Mouse (Mus musculus) midbrain, postnatal 0 days (tissue): ENCODE data around the gene Yipf6. TPM values are rescaled to one million over a fixed set of nuclear protein-coding genes. Genes with fewer than 3 reads are reported as not detected.
A peak's percentile ranks its signal among the peaks of the same experiment; 100 is the strongest.

Experiments
- ATAC-seq: fragments of 200-750 bp; cut with Nextera tagmentation; 2 replicates; pipeline ENCODE4 v1.8.0; 2017; ENCODE audit warnings: moderate number of reproducible peaks, mild to moderate bottlenecking, moderate TSS enrichment, moderate library complexity; ENCODE audit not compliant: low FRiP score
- DNase-seq: peaks from one replicate; pipeline ENCODE4 v3.0.0-alpha.2; 2015; ENCODE audit warnings: low spot score
- H3K27ac ChIP-seq: fragments of 300-500 bp; sonication (generic); 2 replicates; pipeline ENCODE4 v1.5.1; 2014; ENCODE audit warnings: low read depth, mild to moderate bottlenecking, low read length, mixed read lengths
- H3K27me3 ChIP-seq: fragments of 300-500 bp; sonication (generic); 2 replicates; pipeline ENCODE4 v1.6.1; 2014; ENCODE audit warnings: low read length, control low read depth, mixed read lengths; ENCODE audit not compliant: insufficient read depth
- H3K36me3 ChIP-seq: fragments of 300-500 bp; sonication (generic); 2 replicates; pipeline ENCODE4 v1.6.1; 2014; ENCODE audit warnings: low read length, control low read depth, mixed read lengths; ENCODE audit not compliant: insufficient read depth
- H3K4me1 ChIP-seq: fragments of 300-500 bp; sonication (generic); 2 replicates; pipeline ENCODE4 v1.6.1; 2014; ENCODE audit warnings: mild to moderate bottlenecking, control low read depth, antibody characterized with exemption, low read length, mixed read lengths; ENCODE audit not compliant: insufficient read depth
- H3K4me2 ChIP-seq: fragments of 300-500 bp; sonication (generic); 2 replicates; pipeline ENCODE4 v1.6.1; 2014; ENCODE audit warnings: low read depth, mild to moderate bottlenecking, low read length, mixed read lengths; ENCODE audit not compliant: poor library complexity, severe bottlenecking
- H3K4me3 ChIP-seq: fragments of 300-500 bp; sonication (generic); 2 replicates; pipeline ENCODE4 v1.5.1; 2014; ENCODE audit warnings: low read depth, mild to moderate bottlenecking, low read length, moderate library complexity
- H3K9ac ChIP-seq: fragments of 300-500 bp; sonication (generic); replicated peaks from 2 replicates; pipeline ENCODE4 v1.6.1; 2014; ENCODE audit warnings: mild to moderate bottlenecking, low read length, moderate library complexity, mixed read lengths; ENCODE audit not compliant: poor library complexity, severe bottlenecking
- H3K9me3 ChIP-seq: fragments of 300-500 bp; sonication (generic); 2 replicates; pipeline ENCODE4 v1.6.1; 2016; ENCODE audit warnings: low read length, control low read depth
- CTCF ChIP-seq: IDR thresholded peaks from 2 replicates; pipeline ENCODE4 v1.5.1; 2016; ENCODE audit warnings: antibody characterized with exemption, mild to moderate bottlenecking
- WGBS: fragments of 180-500 bp; shearing (Covaris S2); extraction: QIAGEN DNeasy Blood & Tissue Kit; methylation state at CpG from one replicate; pipeline ENCODE4 v1.1.7; 2014; 5-methylcytosine and 5-hydroxymethylcytosine counted together
- polyA plus RNA-seq: library from polyadenylated mRNA; unstranded; fragments of >200 nt; fragmentation: Nextera tagmentation; extraction: Ambion mirVana; gene quantifications from 2 replicates; pipeline ENCODE4 v1.2.1, GENCODE M21; 2015
- total RNA-seq: library from RNA; depleted of rRNA; stranded (reverse); fragments of >200 nt; gene quantifications from 2 replicates; pipeline ENCODE4 v1.2.3, GENCODE M21; 2014

Yipf6 gene
- total and polyA plus RNA-seq, 2 experiments from 2014 or later = 13.5 to 33.3 TPM

DNA sequence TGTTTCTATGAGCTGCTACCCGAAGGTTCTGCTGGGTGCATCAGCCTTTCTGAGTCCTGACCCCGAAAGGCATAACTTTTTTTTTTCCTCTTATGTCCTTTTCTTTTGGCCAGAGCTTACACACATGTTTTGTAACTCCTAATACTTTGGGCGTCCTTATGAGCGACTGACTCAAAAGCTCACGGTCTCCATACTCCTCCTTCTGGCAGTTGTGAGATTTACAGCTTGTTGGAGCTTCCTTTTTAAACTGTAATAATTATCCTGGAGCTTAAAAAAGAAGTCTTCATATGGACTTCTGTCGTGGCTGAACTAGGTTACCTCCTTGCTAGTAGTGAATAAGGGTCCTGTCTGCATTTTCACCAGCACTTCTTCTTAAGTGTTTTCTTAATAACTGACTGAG, 16.7 kb upstream of the Yipf6 start:
- H3K4me3 ChIP-seq = no peak overlapping the region
- no peak overlapping the region for H3K4me2 ChIP-seq
- H3K9ac ChIP-seq = no peak overlapping the region
- no peaks in the 10 kb centered on the region for H3K27me3 ChIP-seq
- DNase-seq = peak; percentile 66
- peak; percentile 75 for TF ChIP-seq CTCF
- ATAC-seq = no peak
- no peak overlapping the region for H3K27ac ChIP-seq
- no peaks in the 10 kb centered on the region for H3K36me3 ChIP-seq
- no peaks in the 10 kb centered on the region for H3K4me1 ChIP-seq
- 16% methylated on average over 6 of the region's 6 CpGs for WGBS
- no peaks in the 10 kb centered on the region for H3K9me3 ChIP-seq

DNA sequence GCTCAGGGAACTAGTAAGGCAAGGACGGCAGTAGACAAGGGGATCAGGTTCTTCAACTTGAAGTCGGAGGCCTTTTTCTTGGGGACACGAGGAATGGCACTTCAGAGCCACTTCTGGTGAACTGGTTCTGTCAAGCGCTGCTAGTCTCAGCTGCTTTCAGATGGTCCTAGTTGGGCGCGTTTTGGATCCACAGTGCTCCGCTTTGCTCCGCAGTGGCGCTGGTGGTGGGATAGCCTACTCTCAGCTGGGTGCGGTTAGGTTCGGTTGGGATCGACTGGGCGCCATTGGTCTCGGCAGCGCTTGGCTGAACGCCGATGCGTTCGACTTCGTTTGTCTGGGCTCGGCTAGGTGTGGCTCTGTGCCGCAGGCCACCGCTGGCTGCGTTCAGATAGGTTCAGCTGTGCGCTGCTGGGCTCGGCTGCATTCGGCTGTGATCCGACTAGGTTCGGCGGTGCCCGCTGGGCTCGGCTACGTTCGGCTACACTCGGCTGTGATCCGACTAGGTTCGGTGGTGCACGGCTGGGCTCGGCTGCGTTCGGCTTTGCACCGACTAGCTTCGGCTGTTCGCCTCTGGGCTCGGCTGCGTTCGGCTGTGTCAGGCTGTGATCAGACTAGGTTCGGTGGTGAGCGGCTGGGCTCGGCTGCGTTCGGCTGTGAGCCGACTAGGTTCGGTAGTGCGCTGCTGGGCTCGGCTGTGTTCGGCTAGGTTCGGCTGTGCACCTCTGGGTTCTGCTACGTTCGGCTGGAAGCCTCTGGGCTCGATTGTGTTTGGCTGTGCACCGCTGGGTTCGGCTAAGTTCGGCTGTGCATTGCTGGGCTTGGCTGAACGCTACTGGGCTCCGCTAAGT, 815 bp downstream of the Yipf6 start:
- no peaks in the 10 kb centered on the region for H3K4me1 ChIP-seq
- peak; percentile 95 for DNase-seq
- no peaks in the 10 kb centered on the region for H3K36me3 ChIP-seq
- no peaks in the 10 kb centered on the region for H3K9me3 ChIP-seq
- peak overlapping the region; percentile 54 for H3K9ac ChIP-seq
- H3K4me3 ChIP-seq = peak overlapping the region; percentile 55
- no peak for TF ChIP-seq CTCF
- peak overlapping the region; percentile 85 for H3K27ac ChIP-seq
- WGBS = 26% methylated on average over 66 of the region's 66 CpGs
- no peaks in the 10 kb centered on the region for H3K27me3 ChIP-seq
- peak overlapping the region; percentile 42 for H3K4me2 ChIP-seq
- peak; percentile 98 for ATAC-seq

DNA sequence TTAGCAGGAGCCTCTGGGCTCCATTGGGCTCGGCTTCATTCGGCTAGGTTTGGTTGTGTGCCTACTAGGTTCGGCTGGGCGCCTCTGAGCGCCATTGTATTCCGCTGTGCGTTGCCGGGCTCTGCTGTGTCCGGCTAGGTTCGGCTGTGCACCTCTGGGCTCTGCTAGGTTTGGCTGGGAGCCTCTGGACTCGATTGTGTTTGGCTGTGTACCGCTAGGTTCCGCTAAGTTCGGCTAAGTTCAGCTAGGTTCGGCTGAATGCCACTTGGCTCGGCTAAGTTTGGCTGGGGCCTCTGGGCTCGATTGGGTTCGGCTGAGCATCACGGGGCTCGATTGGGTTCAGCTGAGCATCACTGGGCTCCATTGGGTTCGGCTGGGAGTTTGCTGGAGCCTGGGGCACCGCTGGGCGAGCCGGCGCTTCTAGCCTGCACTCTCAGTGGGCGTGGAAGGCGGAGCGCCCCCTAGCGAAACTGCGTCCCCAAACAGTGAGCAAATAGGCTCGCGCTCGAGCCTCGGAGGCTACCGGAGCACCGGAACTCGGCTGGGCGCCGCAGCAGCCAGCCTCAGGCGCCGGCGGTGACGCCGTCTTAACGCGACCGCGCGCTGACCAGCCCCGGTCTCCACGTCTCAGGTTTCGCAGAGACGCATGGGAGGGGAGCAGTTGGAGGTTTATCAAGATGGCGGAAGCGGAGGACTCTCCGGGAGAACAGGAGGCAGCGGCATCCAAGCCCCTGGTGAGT, 1.6 kb downstream of the Yipf6 start:
- 21% methylated on average over 57 of the region's 57 CpGs for WGBS
- peak; percentile 92 for DNase-seq

DNA sequence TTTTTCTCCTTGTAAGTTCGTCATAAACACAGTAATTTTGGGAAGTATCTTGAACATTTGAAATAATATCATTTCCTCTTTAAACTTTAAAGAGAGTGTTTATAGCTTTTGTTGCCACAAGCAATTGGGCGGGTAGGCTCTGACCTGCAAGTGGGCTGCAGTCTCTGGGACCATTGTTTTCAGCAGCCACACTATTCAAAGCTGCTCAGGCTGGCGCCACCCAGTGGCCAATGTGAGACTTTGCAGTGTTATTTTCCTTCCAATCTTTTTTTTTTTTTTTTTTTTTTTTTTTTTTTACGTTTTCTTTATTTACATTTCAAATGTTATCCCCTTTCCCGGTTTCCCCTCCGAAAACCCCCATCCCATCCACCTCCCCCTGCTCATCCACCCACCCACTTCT, 17.8 kb downstream of the Yipf6 start:
- 21% methylated on average over 6 of the region's 6 CpGs for WGBS
- no peak overlapping the region for H3K27ac ChIP-seq
- no peaks in the 10 kb centered on the region for H3K4me1 ChIP-seq
- no peaks in the 10 kb centered on the region for H3K27me3 ChIP-seq
- DNase-seq (peak; percentile 55), ATAC-seq (no peak)
- TF ChIP-seq CTCF = peak; percentile 70
- no peak overlapping the region for H3K4me2 ChIP-seq
- no peaks in the 10 kb centered on the region for H3K36me3 ChIP-seq
- H3K9me3 ChIP-seq = no peaks in the 10 kb centered on the region
- H3K9ac ChIP-seq = no peak overlapping the region
- no peak overlapping the region for H3K4me3 ChIP-seq

More for the DNA sequence above, 1.6 kb downstream of the Yipf6 start:
- H3K4me1 ChIP-seq = no peaks in the 10 kb centered on the region
- no peaks in the 10 kb centered on the region for H3K9me3 ChIP-seq
- no peaks in the 10 kb centered on the region for H3K36me3 ChIP-seq
- H3K4me3 ChIP-seq = peak overlapping the region; percentile 55
- peak overlapping the region; percentile 42 for H3K4me2 ChIP-seq
- peak overlapping the region; percentile 85 for H3K27ac ChIP-seq
- peak overlapping the region; percentile 54 for H3K9ac ChIP-seq
- peak; percentile 82 for ATAC-seq
- peak; percentile 71 for TF ChIP-seq CTCF
- no peaks in the 10 kb centered on the region for H3K27me3 ChIP-seq

DNA sequence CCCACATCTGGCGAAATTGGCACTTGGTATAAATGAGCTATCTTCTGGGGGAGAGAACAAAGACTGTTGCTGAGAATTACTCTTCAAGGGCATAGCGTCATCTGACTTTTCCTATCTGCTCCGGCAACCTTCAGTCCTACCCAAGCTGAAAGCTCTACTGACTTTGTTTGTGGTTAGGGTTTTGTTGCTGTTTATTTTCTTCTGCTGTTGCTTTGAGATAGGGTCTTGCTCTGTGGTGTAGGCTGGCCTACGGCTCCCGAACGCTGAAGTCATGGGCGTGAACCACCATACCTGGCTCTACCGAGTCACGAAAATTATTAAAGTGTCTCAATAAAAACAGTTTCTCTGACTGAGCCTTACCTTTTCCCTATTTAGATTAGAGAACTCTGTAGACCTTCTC, 22.2 kb downstream of the Yipf6 start:
- H3K4me2 ChIP-seq = no peak overlapping the region
- H3K4me3 ChIP-seq = no peak overlapping the region
- no peaks in the 10 kb centered on the region for H3K36me3 ChIP-seq
- H3K4me1 ChIP-seq = no peaks in the 10 kb centered on the region
- H3K27me3 ChIP-seq = no peaks in the 10 kb centered on the region
- DNase-seq = no peak
- no peak for TF ChIP-seq CTCF
- no peak for ATAC-seq
- H3K27ac ChIP-seq = no peak overlapping the region
- WGBS = 92% methylated on average over 9 of the region's 9 CpGs
- no peaks in the 10 kb centered on the region for H3K9me3 ChIP-seq
- no peak overlapping the region for H3K9ac ChIP-seq

DNA sequence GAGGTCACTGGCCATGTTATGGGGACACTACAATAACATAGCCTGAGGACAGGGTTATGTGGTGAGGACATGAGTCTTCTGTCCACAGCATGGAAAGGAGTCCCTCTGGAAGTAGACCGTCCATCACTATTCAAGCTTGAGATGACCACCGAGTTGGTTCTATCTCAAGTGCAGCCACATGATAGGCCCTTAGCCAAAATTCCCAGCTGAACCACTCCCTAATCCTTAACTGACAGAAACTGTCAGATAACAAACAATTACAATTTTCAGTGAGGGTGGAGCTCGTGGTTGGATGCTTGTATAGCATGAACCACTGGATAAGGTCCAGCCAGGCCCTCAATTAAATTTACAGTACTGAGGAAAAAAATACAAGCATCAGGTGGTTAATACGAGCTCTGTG, 22.9 kb downstream of the Yipf6 start:
- Histone ChIP-seq H3K4me1 (no peaks in the 10 kb centered on the region), H3K4me2 (no peak overlapping the region), H3K9me3 (no peaks in the 10 kb centered on the region), H3K36me3 (no peaks in the 10 kb centered on the region), H3K27me3 (no peaks in the 10 kb centered on the region), H3K27ac (no peak overlapping the region), H3K9ac (no peak overlapping the region), H3K4me3 (no peak overlapping the region)
- ATAC-seq = no peak
- 70% methylated on average over 4 of the region's 4 CpGs for WGBS
- DNase-seq = no peak
- no peak for TF ChIP-seq CTCF
